Mouse (Mus musculus) hindbrain, embryonic 16.5 days (tissue): Measurements from ENCODE around the gene Mrpl14. TPM values are rescaled to one million over a fixed set of nuclear protein-coding genes. Genes with fewer than 3 reads are reported as not detected.

Experiments
- ATAC-seq: fragments of 200-750 bp; cut with Nextera tagmentation; 2 replicates; pipeline ENCODE4 v1.8.0; 2017; ENCODE audit warnings: moderate TSS enrichment, moderate library complexity
- H3K27ac ChIP-seq: fragments of 300-500 bp; sonication (generic); 2 replicates; pipeline ENCODE4 v1.5.1; 2014; ENCODE audit warnings: low read depth, mild to moderate bottlenecking, control low read depth, low read length, moderate library complexity
- H3K27me3 ChIP-seq: fragments of 300-500 bp; sonication (generic); replicated peaks from 2 replicates; pipeline ENCODE4 v1.6.1; 2014; ENCODE audit warnings: low read length; ENCODE audit not compliant: control insufficient read depth, insufficient read depth
- H3K36me3 ChIP-seq: fragments of 300-500 bp; sonication (generic); 2 replicates; pipeline ENCODE4 v1.6.1; 2014; ENCODE audit warnings: mild to moderate bottlenecking, low read length, moderate library complexity, mixed read lengths; ENCODE audit not compliant: control insufficient read depth, insufficient read depth
- H3K4me1 ChIP-seq: fragments of 300-500 bp; sonication (generic); 2 replicates; pipeline ENCODE4 v1.6.1; 2014; ENCODE audit warnings: low read depth, low read length; ENCODE audit not compliant: control insufficient read depth, insufficient read depth
- H3K4me2 ChIP-seq: fragments of 300-500 bp; sonication (generic); 2 replicates; pipeline ENCODE4 v1.6.1; 2014; ENCODE audit warnings: mild to moderate bottlenecking, low read length, control low read depth, moderate library complexity
- H3K4me3 ChIP-seq: fragments of 300-500 bp; sonication (generic); 2 replicates; pipeline ENCODE4 v1.5.1; 2014; ENCODE audit warnings: mild to moderate bottlenecking, low read length, control low read depth, moderate library complexity
- H3K9ac ChIP-seq: fragments of 300-500 bp; sonication (generic); 2 replicates; pipeline ENCODE4 v1.6.1; 2014; ENCODE audit warnings: low read depth, mild to moderate bottlenecking, control low read depth, low read length, moderate library complexity
- H3K9me3 ChIP-seq: fragments of 300-500 bp; sonication (generic); 2 replicates; pipeline ENCODE4 v1.6.1; 2014; ENCODE audit warnings: mild to moderate bottlenecking, low read length, moderate library complexity; ENCODE audit not compliant: control insufficient read depth
- WGBS: fragments of 180-500 bp; shearing (Covaris S2); extraction: QIAGEN DNeasy Blood & Tissue Kit; methylation state at CpG from one replicate; pipeline ENCODE4 v1.1.7; 2014; 5-methylcytosine and 5-hydroxymethylcytosine counted together
- polyA plus RNA-seq: library from polyadenylated mRNA; unstranded; fragments of >200 nt; fragmentation: Nextera tagmentation; extraction: Ambion mirVana; gene quantifications from 2 replicates; pipeline ENCODE4 v1.2.1, GENCODE M21; 2015

Gene Mrpl14
- polyA plus RNA-seq, 1 experiment from 2014 or later: 134 TPM

- Histone ChIP-seq H3K9ac (no peak overlapping the region), H3K4me2 (no peak overlapping the region), H3K36me3 (no peaks in the 10 kb centered on the region), H3K9me3 (no peaks in the 10 kb centered on the region), H3K27me3 (no peaks in the 10 kb centered on the region), H3K4me1 (no peaks in the 10 kb centered on the region), H3K27ac (no peak overlapping the region), H3K4me3 (no peak overlapping the region)
- WGBS: 94% methylated on average over 4 of the region's 4 CpGs
- ATAC-seq: no peak
Observed at GRCm38 (mm10) chr17:45747293-45747692, 61.2 kb downstream of the Mrpl14 start.

Other genes starting within 250 kb of the Mrpl14 start
- gene Spats1, start 210.9 kb upstream of the Mrpl14 start, polyA plus RNA-seq: 2.4 and 3.5 TPM in 2 replicates
- 20.6 and 21.7 TPM in 2 replicates for gene Aars2, start 179.5 kb upstream of the Mrpl14 start, polyA plus RNA-seq
- 6.1 and 6.3 TPM in 2 replicates for gene Tcte1, start 162.9 kb upstream of the Mrpl14 start, polyA plus RNA-seq
- gene Tmem151b, start 136.6 kb upstream of the Mrpl14 start, polyA plus RNA-seq: 29.3 and 31.7 TPM in 2 replicates
- gene Nfkbie, start 130.6 kb upstream of the Mrpl14 start, polyA plus RNA-seq: 6.1 and 6.8 TPM in 2 replicates
- gene Slc35b2, start 122.4 kb upstream of the Mrpl14 start, polyA plus RNA-seq: 96.2 and 101 TPM in 2 replicates
- gene Hsp90ab1, start 113.1 kb upstream of the Mrpl14 start, polyA plus RNA-seq: 1,542 and 1,571 TPM in 2 replicates
- 55.7 and 56.5 TPM in 2 replicates for gene Slc29a1, start 86.7 kb upstream of the Mrpl14 start, polyA plus RNA-seq
- gene Mymx, start 84.2 kb upstream of the Mrpl14 start, polyA plus RNA-seq: 1.2 TPM in 1 of 2 replicates, not detected in the other
- gene Capn11, start 27.0 kb upstream of the Mrpl14 start, polyA plus RNA-seq: 0.75 and 0.79 TPM in 2 replicates
- 147 and 148 TPM in 2 replicates for gene Tmem63b, start 583 bp downstream of the Mrpl14 start, polyA plus RNA-seq
- 0.66 TPM in 1 of 2 replicates, not detected in the other for gene 1600014C23Rik, start 47.5 kb downstream of the Mrpl14 start, polyA plus RNA-seq